Mouse (Mus musculus): ENCODE results near the gene Krt81. TPM values are rescaled to one million over a fixed set of nuclear protein-coding genes. Genes with fewer than 3 reads are reported as not detected.
A peak's percentile ranks its signal among the peaks of the same experiment; 100 is the strongest.

The Krt81 gene
- not detected for total RNA-seq (2021)
- long read RNA-seq, experiment 1: 0 reads
- long read RNA-seq, experiment 2: 0 reads

DNA sequence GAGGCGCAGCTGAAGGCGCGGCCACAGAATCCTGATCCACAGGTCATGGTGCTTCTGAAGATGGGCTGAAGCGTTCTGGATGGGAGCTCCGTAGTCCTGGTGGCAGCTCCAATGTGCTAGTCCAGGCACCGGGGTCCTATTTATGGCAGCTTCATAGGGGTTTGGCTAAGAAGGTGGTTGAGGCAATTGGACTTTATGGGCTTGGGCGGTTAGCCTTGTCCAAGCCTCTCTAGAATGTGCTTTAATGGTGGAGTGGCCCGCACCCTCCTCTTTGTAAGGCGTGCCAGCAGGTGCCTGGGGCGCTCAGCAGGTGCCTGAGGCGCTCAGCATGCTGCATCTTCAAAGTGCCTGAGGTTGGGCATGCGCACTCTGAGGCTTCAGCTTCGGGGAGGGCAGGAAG, at the start of gene Krt81:
Krt81 (minus strand) TSS at position 101 of the 400 bp plus-strand sequence.
- no peak for DNase-seq (ENCODE audit: low spot score in 2 of 2)
- H3K4me3 ChIP-seq: no peak within 1 kb of the TSS
- H3K27ac ChIP-seq: no peak within 1 kb of the TSS
- no peak for TF ChIP-seq CTCF (conservative IDR thresholded peaks at IDR 0.05)

DNA sequence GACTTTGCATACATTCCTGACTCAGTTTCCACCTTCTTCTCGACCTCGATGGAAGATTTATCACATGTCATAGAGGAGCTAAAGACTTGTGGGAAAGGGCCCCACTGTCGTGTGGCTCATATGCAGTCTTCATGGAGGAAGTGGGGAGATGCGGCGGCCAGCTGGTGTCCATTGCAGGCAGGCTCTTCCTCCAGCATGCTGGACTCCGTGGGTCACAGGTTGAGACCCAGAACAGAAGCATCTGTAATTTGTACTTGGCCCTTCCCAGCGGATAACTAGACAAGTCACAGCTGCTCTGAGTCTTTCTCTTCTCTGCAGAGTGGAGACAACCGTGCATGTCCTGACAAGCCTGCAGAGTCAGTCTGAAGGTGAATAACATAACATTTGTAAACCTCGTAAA, 44.7 kb upstream of the Krt81 start:
- Histone ChIP-seq H3K27ac (no peak overlapping the region), H3K4me3 (no peak overlapping the region)
- no peak for TF ChIP-seq CTCF (conservative IDR thresholded peaks at IDR 0.05)
- DNase-seq (ENCODE audit: low spot score in 2 of 2): no peak

DNA sequence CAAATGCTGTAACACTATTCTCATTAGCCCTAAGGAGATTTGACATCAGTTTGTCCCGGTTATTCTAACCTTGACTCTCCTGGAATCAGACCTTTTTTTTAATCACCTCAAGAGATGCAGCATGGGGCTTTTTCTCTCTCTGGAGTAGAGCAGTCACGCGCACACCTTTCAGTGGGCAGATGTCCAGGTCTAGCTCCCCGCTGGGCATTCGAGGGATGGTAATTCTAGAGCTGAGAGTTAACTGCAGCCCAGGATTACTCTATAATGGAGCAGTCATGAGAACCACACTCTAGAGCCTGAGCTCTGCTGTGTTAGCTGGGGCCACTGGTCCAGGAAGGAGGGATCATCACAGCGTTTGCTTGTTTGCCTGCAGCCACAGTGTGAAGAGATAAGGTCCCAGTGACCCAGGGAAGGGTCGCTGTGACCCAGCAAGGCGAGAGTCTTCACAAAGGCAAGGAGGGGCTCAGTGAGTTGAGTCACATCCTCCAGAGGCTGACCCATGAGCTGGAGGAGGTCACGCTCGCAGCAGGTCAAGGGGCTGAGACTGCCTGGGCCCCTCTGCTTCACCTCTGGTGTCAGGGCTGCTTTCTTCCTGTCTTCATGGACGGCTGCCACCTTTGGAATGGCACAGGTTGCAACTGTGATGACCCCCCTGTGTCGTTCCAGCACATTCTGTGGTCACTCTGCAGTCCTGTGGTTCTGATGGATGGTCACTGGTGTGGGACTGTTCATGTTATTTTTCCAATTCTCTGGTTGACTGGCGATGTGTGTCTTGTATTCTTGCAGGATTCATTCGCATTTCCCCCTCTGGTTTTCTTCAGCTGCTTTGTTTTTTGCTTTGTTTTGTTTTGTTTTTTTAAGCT, 43.6 kb upstream of the Krt81 start:
- no peak for TF ChIP-seq CTCF (conservative IDR thresholded peaks at IDR 0.05)
- H3K27ac ChIP-seq: no peak overlapping the region
- no peak overlapping the region for H3K4me3 ChIP-seq
- no peak for DNase-seq (ENCODE audit: low spot score in 2 of 2)

DNA sequence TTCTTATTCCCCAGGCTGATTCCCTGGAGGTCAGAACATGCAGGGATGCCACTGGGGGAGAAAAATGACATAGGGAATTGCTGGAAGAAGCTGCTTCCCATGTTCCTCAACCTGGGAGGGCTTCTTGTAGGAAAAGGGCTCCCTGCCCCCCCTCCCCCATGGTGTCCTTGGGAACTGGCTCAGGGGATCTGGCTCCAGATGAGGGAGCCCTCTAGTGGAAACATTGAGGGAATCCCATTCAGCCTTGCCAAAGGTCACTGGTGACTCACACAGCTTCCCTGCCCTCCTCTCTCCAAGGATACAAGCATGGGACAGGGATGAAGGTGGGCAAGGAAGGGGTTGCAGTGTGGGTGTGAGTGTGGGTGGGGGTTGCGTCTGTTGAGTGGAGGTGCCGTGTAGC, 33.6 kb upstream of the Krt81 start:
- Histone ChIP-seq H3K27ac (no peak overlapping the region), H3K4me3 (no peak overlapping the region)
- TF ChIP-seq CTCF (conservative IDR thresholded peaks at IDR 0.05): peak; percentile 74
- DNase-seq (ENCODE audit: low spot score in 2 of 2): peak; percentile 4 to 22

DNA sequence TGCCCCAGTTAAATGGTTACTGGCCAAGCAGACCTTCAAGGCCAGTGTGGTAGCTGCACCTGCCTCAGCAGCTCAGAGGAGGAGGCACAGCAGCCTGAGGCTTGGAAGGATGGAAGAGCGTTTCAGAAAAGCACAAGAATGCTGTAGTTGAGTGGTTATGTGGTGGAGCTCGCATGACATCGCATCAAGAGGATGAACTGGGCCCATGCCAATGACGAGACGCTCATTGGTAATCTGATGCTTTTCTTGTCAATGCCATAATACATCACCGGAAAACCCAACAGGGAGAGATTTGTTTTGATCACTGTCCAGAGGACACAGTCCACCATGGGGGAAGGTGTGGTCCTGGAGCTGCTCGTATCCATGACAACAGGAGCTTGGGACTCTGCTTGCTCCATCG, 31.7 kb upstream of the Krt81 start:
- Histone ChIP-seq H3K4me3 (no peak overlapping the region), H3K27ac (no peak overlapping the region)
- TF ChIP-seq CTCF (conservative IDR thresholded peaks at IDR 0.05): no peak
- DNase-seq (ENCODE audit: low spot score in 2 of 2): no peak

DNA sequence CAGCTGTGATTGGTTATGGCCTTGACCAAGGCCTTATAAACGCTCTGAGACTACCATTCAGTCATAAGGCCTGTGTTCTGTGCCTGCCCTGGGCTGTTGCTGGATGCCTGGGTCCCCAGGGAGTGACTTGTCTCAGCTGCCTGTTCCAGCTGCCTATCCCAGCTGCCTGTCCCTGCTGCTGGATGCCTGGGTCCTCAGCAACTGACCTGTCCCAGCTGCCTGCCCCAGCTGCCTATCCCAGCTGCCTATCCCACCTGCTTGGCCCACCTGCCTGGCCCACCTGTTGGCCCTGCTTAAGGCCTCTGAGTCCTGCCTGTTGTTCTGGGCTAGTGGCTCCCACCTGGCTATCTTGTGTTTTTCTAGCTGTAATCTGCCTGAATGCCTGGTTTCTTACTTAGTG, 30.7 kb upstream of the Krt81 start:
- DNase-seq (ENCODE audit: low spot score in 2 of 2): no peak
- no peak for TF ChIP-seq CTCF (conservative IDR thresholded peaks at IDR 0.05)
- no peak overlapping the region for H3K27ac ChIP-seq
- H3K4me3 ChIP-seq: no peak overlapping the region

DNA sequence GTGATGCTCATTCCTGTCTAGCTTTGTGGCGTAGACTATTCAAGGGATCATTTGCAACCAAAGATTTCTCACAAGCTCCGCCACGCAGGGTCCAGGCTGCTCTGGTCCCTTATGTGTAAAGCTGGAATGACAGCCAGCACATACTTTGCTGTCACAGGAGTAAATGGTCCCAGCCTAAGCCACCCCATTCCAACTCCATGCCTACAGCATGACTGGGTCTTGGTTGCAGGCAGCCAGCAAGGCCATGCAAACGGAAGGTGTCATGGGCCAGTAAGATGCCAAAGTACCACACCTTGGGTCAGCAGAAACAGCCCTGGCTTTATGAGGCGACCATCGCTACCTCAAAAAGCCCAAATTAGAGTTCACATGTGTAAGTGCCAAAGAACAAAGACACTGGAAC, 30.2 kb upstream of the Krt81 start:
- no peak for TF ChIP-seq CTCF (conservative IDR thresholded peaks at IDR 0.05)
- Histone ChIP-seq H3K27ac (no peak overlapping the region), H3K4me3 (no peak overlapping the region)
- no peak for DNase-seq (ENCODE audit: low spot score in 2 of 2)

DNA sequence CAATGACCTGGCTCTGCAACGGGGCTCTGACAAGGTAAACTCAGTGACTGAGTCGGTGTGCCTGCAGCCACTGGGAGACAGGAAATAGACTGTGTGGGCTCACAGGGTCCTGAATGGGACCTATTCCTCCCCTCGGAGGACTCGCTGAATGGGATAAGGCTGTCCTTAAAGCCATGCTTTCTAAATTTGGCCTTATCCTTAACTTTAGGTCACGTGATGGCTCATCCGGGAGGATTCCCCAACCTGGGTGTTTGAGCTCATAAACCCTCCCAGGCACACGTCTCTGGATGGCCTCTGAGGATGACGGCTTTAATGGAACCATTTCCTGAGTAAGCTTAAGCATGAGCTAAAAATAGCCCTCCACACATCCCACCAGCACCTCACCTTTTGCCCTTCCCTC, 29.2 kb upstream of the Krt81 start:
- Histone ChIP-seq H3K27ac (no peak overlapping the region), H3K4me3 (no peak overlapping the region)
- no peak for DNase-seq (ENCODE audit: low spot score in 2 of 2)
- no peak for TF ChIP-seq CTCF (conservative IDR thresholded peaks at IDR 0.05)

DNA sequence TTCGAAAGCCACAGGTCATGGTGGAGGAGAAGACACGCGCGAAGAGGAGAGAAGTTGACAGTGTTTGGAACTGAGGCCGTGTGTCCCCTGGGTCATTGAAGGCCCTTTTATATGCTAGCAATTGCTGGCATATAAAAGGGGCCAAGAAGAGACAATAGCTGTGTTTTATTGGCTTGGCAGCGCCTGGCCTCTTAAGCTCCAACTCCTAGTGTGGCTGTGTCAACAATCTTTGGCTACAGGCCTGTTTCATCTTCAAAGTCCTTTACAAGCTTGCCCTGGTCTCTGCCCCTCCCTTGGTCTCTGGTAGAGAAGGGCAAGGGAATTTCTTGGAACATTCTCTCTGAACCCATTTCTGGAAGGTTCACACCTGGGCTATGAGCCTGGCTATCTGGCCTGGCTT, 27.9 kb upstream of the Krt81 start, which contains the start of gene Krt83:
Krt83 (minus strand) TSS at position 82 of the 400 bp plus-strand sequence.
- Histone ChIP-seq H3K27ac (no peak within 1 kb of the TSS), H3K4me3 (no peak within 1 kb of the TSS)
- DNase-seq (ENCODE audit: low spot score in 2 of 2): no peak
- no peak for TF ChIP-seq CTCF (conservative IDR thresholded peaks at IDR 0.05)

DNA sequence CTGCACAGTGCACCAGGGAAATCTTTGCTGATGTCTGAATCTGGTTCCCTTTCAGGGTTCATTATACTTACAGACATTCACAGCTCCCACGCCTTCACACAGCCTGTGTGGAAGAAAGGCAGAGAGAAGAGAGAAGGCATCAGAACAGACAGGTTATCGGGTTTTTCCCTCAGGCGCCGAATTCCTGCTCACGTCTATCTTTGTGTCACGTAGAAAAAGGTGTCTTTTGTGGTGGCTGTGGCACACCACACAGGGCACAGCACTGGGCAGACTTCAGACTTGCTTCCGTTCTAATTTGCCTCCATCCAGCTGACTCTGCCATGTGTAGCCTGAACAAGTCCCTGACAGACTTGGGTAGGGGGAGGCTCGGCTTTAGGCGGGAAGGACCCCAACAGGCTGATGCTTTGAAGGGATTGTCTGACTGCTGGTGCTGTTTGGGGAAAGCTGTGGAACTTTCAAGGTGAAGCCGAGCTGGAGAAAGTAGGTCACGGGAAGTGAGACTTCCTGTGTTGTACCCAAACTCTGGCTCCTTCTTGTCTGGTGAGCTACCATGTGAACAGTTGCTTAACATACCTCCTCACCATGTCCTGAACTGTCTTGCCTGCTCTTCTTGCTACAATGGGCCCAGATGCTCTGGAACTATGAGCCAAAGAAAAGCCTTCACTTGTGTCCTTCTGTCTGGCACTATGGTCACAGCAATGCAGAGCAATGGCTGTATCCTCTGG, 22.5 kb upstream of the Krt81 start:
- peak in 1 of 2 experiments; percentile 8 for DNase-seq (ENCODE audit: low spot score in 2 of 2)
- Histone ChIP-seq H3K4me3 (no peak overlapping the region), H3K27ac (no peak overlapping the region)
- no peak for TF ChIP-seq CTCF (conservative IDR thresholded peaks at IDR 0.05)

DNA sequence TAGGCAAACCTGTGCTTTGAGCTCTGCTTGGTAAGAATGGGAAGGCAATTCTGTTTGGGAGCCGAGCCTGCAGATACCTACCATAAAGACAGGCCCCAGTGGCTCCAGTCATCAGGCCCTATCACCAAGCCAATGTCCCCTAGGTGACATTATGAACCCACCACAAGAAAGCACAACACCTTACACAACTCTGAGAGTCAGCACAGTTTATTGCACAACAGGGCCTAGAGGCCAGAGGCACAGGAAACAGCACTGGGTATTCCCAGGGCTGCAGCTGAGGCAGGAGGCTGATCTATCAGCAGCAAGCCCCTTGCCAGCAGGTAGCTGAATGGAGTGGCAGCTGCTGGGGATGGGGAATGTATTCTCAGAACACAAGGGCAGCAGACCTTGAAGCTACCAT, 21.4 kb upstream of the Krt81 start:
- TF ChIP-seq CTCF (conservative IDR thresholded peaks at IDR 0.05): no peak
- no peak overlapping the region for H3K4me3 ChIP-seq
- DNase-seq (ENCODE audit: low spot score in 2 of 2): no peak
- H3K27ac ChIP-seq: no peak overlapping the region

DNA sequence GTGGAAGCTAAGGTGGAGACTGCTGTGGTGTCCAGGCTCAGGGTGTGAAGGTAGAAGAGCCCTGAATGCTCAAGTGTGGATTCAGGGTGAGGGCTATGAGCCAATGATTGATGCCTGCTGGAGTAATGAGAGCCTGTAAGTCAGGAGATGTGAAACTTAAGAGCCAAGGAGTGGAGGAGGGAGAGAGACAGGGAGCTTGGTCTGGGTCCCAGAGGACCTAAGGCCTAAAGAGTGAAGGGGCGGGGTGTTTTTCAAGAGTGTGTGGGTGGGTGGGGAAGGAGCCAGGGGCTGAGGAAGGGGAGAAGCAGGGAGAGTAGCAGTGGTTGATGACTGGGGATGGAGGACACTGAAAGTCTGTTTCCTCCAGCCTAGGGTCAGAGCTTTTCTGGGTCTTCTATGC, 20.1 kb upstream of the Krt81 start:
- no peak overlapping the region for H3K4me3 ChIP-seq
- no peak overlapping the region for H3K27ac ChIP-seq
- DNase-seq (ENCODE audit: low spot score in 2 of 2): no peak
- no peak for TF ChIP-seq CTCF (conservative IDR thresholded peaks at IDR 0.05)

DNA sequence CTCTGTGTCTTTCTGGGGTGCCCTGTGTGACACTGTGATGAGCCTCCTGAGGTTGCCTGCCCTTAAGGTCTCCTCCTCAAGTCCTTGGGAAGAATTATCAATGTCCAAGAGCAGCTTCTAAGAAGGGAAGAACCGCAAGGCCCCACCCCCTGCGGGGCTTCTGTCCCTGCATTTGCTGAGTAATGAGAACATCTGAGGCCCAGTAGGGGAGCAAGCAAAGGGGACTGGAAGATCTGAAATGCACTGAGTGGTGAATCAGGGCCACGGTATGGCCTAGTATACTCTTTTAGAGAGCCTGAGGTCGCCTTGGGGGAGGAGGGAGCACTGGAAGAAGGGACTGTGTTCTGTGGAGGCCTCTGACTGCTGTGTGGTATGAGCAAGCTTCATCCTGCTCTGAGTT, 18.5 kb upstream of the Krt81 start:
- H3K4me3 ChIP-seq: no peak overlapping the region
- H3K27ac ChIP-seq: no peak overlapping the region
- DNase-seq (ENCODE audit: low spot score in 2 of 2): no peak
- TF ChIP-seq CTCF (conservative IDR thresholded peaks at IDR 0.05): no peak
